Mouse (Mus musculus): ENCODE data around the gene Larp1b.

The Larp1b gene

GRCm38 (mm10) chr3:41082520-41082884 lies 132.9 kb downstream of the Larp1b start:
- no peak for DNase-seq (ENCODE audit: extremely low read depth, low read depth)

GRCm38 (mm10) chr3:41082885-41083789 lies 133.5 kb downstream of the Larp1b start, which contains the start of gene Pgrmc2:
Gene Pgrmc2, minus strand, starts transcription at chr3:41083046.
- DNase-seq (ENCODE audit: extremely low read depth, low read depth), result peak; percentile 94

- peak; percentile 37 for DNase-seq (ENCODE audit: extremely low read depth, low read depth)
Observed at GRCm38 (mm10) chr3:41083790-41084112, 134.1 kb downstream of the Larp1b start.

GRCm38 (mm10) chr3:41084421-41084820 lies 134.8 kb downstream of the Larp1b start:
- no peak for DNase-seq (ENCODE audit: extremely low read depth, low read depth)

- DNase-seq (ENCODE audit: extremely low read depth, low read depth), result no peak
Observed at GRCm38 (mm10) chr3:41087071-41087470, 137.4 kb downstream of the Larp1b start.
